Mouse (Mus musculus) limb, embryonic 12.5 days (tissue): Measurements from ENCODE around the gene Acaca. TPM values are rescaled to one million over a fixed set of nuclear protein-coding genes. Genes with fewer than 3 reads are reported as not detected.
A peak's percentile ranks its signal among the peaks of the same experiment; 100 is the strongest.

Source experiments
- ATAC-seq: fragments of 200-750 bp; cut with Nextera tagmentation; 2 replicates; pipeline ENCODE4 v1.8.0; 2017; ENCODE audit warnings: low read depth, moderate TSS enrichment; ENCODE audit not compliant: insufficient number of reproducible peaks, insufficient read depth, low FRiP score, low TSS enrichment
- H3K27ac ChIP-seq: fragments of 300-500 bp; sonication (generic); 2 replicates; pipeline ENCODE4 v1.5.1; 2016; ENCODE audit warnings: mild to moderate bottlenecking, moderate library complexity
- H3K27me3 ChIP-seq: fragments of 300-500 bp; sonication (generic); 2 replicates; pipeline ENCODE4 v1.6.1; 2016; ENCODE audit warnings: mild to moderate bottlenecking, moderate library complexity
- H3K36me3 ChIP-seq: fragments of 300-500 bp; sonication (generic); 2 replicates; pipeline ENCODE4 v1.6.1; 2016; ENCODE audit warnings: mild to moderate bottlenecking, moderate library complexity
- H3K4me1 ChIP-seq: fragments of 300-500 bp; sonication (generic); replicated peaks from 2 replicates; pipeline ENCODE4 v1.6.1; 2016
- H3K4me2 ChIP-seq: fragments of 300-500 bp; sonication (generic); 2 replicates; pipeline ENCODE4 v1.6.1; 2016; ENCODE audit warnings: mild to moderate bottlenecking, moderate library complexity
- H3K4me3 ChIP-seq: fragments of 300-500 bp; sonication (generic); replicated peaks from 2 replicates; pipeline ENCODE4 v1.5.1; 2016; ENCODE audit warnings: mild to moderate bottlenecking
- H3K9ac ChIP-seq: fragments of 300-500 bp; sonication (generic); replicated peaks from 2 replicates; pipeline ENCODE4 v1.6.1; 2016; ENCODE audit warnings: mild to moderate bottlenecking, moderate library complexity
- H3K9me3 ChIP-seq: fragments of 300-500 bp; sonication (generic); 2 replicates; pipeline ENCODE4 v1.6.1; 2016; ENCODE audit warnings: mild to moderate bottlenecking, moderate library complexity
- WGBS: fragments of 180-500 bp; shearing (Covaris S2); methylation state at CpG from one replicate; pipeline ENCODE4 v1.1.7; 2016; 5-methylcytosine and 5-hydroxymethylcytosine counted together
- polyA plus RNA-seq: library from polyadenylated mRNA; unstranded; fragments of >200 nt; fragmentation: Nextera tagmentation; extraction: Ambion mirVana; gene quantifications from 2 replicates; pipeline ENCODE4 v1.2.1, GENCODE M21; 2016

The Acaca gene
- polyA plus RNA-seq, 1 experiment from 2014 or later, result 26.2 TPM

DNA sequence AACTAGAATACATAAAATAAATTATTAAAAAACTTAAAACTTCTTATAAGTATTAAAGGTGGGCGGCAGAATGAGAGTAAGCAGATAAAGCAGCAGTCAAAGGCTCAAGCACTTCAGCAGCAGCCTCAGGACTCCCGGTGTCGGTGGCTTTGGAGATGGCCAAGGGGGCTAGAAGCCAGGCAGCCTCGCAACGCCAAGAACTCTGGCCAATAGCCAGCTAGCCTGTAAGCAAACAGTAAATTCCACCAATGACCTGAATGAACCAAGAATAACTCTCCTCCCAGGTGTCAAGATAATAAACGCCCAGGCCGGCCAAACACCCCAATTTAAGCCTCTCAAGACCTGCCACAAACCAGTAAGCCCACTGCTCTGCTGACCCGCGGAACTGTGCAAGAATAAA, 13.8 kb upstream of the Acaca start:
- WGBS, result 79% methylated on average over 9 of the region's 9 CpGs
- Histone ChIP-seq H3K9ac (no peak overlapping the region), H3K27ac (no peak overlapping the region), H3K36me3 (peaks cover 76% of the 10 kb centered on the region), H3K4me3 (no peak overlapping the region), H3K9me3 (no peaks in the 10 kb centered on the region), H3K4me2 (no peak overlapping the region), H3K27me3 (no peaks in the 10 kb centered on the region), H3K4me1 (no peaks in the 10 kb centered on the region)
- no peak for ATAC-seq

DNA sequence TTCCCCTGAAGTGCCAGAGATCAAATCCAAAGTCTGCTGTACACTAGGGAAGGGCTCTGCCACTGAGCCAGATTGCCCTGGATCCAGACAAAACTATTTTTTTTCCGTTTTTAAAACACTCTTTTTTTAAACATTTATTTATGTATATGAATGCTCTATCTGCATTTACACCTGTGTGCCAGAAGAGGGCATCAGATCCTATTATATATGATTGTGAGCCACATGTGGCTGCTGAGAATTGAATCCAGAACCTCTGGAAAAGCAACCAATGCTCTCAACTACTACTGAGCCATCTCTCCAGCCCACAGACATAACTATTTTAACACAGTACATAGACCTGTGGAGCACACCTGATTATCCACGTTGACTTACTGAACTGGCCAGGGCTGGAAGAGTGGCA, 13.3 kb upstream of the Acaca start:
- Histone ChIP-seq H3K27me3 (no peaks in the 10 kb centered on the region), H3K36me3 (peaks cover 78% of the 10 kb centered on the region), H3K4me2 (no peak overlapping the region), H3K27ac (no peak overlapping the region), H3K9ac (no peak overlapping the region), H3K4me1 (no peaks in the 10 kb centered on the region), H3K4me3 (no peak overlapping the region), H3K9me3 (no peaks in the 10 kb centered on the region)
- 75% methylated on average over 2 of the region's 2 CpGs for WGBS
- ATAC-seq, result no peak

DNA sequence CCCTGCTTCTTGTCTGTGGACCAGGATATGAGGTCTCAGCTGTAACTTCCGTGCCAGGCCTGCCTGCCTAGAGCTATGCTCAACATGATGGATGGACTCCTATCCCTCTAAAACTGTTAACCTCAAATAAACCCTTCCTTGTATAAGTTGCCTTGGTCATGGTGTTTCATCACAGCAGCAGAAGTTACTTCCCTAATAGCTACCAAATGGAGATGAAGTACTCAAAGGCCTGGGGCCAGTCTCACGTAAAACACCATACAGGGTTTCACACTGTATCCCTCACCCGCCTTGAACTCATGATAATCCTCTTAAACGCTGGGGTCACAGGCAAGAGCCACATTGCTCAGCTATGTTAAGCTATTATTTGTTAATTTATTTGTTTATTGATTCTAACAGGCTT, 12.0 kb upstream of the Acaca start:
- WGBS, result 88% methylated on average over 4 of the region's 4 CpGs
- Histone ChIP-seq H3K27me3 (no peaks in the 10 kb centered on the region), H3K9ac (no peak overlapping the region), H3K36me3 (peaks cover 82% of the 10 kb centered on the region), H3K4me2 (no peak overlapping the region), H3K4me1 (no peaks in the 10 kb centered on the region), H3K9me3 (no peaks in the 10 kb centered on the region), H3K4me3 (no peak overlapping the region), H3K27ac (no peak overlapping the region)
- ATAC-seq, result no peak

DNA sequence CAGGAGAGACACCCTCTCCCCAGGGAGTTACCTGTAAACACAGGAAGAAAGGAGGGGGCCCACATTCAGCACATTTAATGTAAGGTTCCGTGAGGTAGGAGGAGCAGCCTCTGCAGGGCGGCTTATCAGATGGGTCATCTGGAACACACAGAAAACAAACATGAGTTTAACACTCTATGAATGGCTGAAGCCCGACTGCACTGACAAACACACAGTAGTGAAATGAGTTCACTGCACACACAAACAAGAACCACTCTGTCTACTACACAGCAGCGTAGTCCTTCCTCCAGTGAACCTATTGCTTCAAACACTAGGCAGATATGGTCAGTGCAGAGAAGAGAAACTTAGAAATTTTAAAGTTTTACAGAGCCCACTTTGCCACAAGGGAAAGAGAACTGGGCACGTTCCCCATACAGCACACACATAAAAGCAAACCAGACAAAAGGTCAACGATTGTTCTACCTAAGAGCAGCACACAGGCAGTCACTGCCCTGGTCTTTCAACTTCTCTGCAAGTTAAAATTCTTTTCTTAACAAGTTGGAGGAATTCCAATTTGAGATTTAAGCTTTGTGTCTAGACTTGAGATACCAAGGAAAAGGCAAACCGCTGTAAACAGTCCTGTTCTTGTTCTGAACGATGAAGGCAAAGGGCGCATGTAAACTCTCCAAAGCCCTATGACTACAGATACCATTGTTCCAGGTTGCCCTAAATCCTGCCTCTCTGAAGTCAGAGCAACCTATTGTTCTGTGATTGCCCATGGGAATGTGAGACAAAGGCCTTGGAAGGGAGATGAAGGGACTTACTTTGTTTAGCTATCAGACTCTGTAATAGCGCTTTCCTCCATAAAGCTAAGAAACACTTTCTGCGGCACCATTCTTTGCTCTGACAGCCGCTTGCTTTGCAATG, 8.2 kb upstream of the Acaca start:
- H3K9me3 ChIP-seq, result no peaks in the 10 kb centered on the region
- H3K36me3 ChIP-seq, result peaks cover 92% of the 10 kb centered on the region
- H3K4me2 ChIP-seq, result no peak overlapping the region
- ATAC-seq, result no peak
- 87% methylated on average over 12 of the region's 12 CpGs for WGBS
- no peak overlapping the region for H3K9ac ChIP-seq
- no peaks in the 10 kb centered on the region for H3K4me1 ChIP-seq
- H3K27ac ChIP-seq, result no peak overlapping the region
- H3K4me3 ChIP-seq, result no peak overlapping the region
- H3K27me3 ChIP-seq, result no peaks in the 10 kb centered on the region

DNA sequence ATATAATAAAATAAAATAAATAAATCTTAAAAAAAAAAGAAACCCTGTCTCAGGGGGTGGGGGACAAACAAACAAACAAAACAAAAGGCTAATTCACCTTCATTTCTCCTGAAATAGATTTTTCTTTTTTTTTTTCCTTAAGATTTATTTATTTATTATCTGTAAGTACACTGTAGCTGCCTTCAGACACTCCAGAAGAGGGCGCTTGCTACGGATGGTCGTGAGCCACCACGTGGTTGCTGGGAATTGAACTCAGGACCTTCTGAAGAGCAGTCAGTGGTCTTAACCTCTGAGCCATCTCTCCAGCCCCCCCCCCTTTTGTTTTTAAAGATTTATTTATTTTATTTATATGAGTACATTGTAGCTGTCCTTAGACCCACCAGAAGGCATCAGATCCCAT, 1.5 kb upstream of the Acaca start:
- no peak overlapping the region for H3K4me3 ChIP-seq
- no peaks in the 10 kb centered on the region for H3K27me3 ChIP-seq
- 84% methylated on average over 4 of the region's 4 CpGs for WGBS
- no peaks in the 10 kb centered on the region for H3K9me3 ChIP-seq
- no peak overlapping the region for H3K9ac ChIP-seq
- peaks cover 36% of the 10 kb centered on the region for H3K36me3 ChIP-seq
- H3K27ac ChIP-seq, result no peak overlapping the region
- H3K4me1 ChIP-seq, result 0 out of 2 replicates have a peak, but pooled peaks cover 6% of the 10 kb centered on the region
- ATAC-seq, result no peak
- H3K4me2 ChIP-seq, result peak overlapping the region; percentile 78; the same call in 1 of the 2 replicates

DNA sequence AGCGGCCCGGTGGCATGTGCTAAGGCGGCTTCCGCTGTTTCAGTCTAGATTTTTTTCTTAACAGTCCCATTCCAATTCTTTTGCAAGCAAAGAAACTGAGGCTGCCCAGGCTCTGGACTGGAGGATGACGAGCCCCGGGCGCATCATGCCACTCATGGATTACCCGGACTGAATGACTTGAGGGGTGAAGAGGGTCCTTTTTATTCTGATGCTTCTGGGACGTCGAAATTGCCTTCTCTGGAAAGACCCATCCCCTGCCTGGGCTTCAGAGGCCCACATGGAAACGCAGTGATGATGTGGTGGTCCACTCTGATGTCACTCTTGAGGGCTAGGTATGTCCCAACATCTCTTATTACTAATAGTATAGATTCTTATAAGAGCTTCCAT, 320 bp downstream of the Acaca start:
- H3K9me3 ChIP-seq, result no peaks in the 10 kb centered on the region
- H3K4me1 ChIP-seq, result 0 out of 2 replicates have a peak, but pooled peaks cover 6% of the 10 kb centered on the region
- 7% methylated on average over 11 of the region's 11 CpGs for WGBS
- ATAC-seq, result peak; percentile 55
- H3K4me2 ChIP-seq, result peak overlapping the region; percentile 78
- H3K9ac ChIP-seq, result peak overlapping the region; percentile 84; the same call in 1 of the 2 replicates
- H3K27ac ChIP-seq, result 0 out of 2 replicates have a peak overlapping the region, but pooled peaks have one; percentile 76
- peaks cover 23% of the 10 kb centered on the region for H3K36me3 ChIP-seq
- H3K4me3 ChIP-seq, result peak overlapping the region; percentile 83
- no peaks in the 10 kb centered on the region for H3K27me3 ChIP-seq

DNA sequence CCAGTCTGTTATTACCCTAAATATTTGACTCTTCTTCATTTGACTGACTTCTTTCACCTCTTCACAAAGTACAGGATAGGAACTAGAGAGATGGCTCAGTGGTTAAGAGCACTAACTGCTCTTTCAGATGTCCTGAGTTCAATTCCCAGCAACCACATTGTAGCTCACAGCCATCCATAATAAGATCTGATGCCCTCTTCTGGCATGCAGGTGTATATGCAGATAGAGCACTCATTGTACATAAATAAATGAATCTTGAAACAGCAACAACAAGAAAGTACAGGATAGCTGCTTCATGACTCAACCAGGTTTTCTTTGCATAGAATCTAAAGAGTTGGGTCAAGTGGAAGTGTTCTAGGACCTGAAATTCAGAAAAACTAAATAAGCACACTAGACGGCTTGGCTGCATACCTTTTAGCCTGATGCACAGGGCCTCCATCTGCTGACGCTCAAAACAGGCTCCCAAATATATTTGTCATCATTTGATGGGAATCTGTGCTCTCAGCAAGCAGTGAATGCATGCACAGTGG, 4.9 kb downstream of the Acaca start:
- no peak for ATAC-seq
- WGBS, result 89% methylated on average over 2 of the region's 2 CpGs
- H3K4me2 ChIP-seq, result no peak overlapping the region

DNA sequence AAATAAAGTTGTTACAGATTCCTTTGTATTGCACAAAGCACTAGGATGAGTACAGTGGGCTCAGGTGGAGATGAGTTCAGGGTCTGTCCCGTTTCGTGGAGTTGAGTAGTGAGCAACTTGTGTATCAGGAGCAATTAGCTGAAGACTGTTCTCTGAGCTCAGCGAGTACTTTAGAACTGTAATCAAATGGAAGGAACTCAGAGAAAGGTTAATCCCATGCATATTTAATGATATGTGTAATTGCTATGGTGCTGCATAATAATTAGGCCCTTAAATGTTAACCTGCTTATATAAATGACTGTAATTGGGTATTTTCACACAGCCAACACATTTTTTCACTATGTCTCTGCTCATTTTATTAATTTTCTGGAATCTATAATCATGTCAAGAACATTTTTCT, 7.0 kb downstream of the Acaca start:
- no peak overlapping the region for H3K4me2 ChIP-seq
- WGBS, result 82% methylated on average over 3 of the region's 3 CpGs
- ATAC-seq, result no peak

More for the DNA sequence above, 4.9 kb downstream of the Acaca start:
- H3K36me3 ChIP-seq, result no peaks in the 10 kb centered on the region
- H3K9ac ChIP-seq, result no peak overlapping the region
- H3K4me3 ChIP-seq, result no peak overlapping the region
- 0 out of 2 replicates have a peak, but pooled peaks cover 3% of the 10 kb centered on the region for H3K4me1 ChIP-seq
- H3K27ac ChIP-seq, result no peak overlapping the region
- no peaks in the 10 kb centered on the region for H3K9me3 ChIP-seq
- no peaks in the 10 kb centered on the region for H3K27me3 ChIP-seq

DNA sequence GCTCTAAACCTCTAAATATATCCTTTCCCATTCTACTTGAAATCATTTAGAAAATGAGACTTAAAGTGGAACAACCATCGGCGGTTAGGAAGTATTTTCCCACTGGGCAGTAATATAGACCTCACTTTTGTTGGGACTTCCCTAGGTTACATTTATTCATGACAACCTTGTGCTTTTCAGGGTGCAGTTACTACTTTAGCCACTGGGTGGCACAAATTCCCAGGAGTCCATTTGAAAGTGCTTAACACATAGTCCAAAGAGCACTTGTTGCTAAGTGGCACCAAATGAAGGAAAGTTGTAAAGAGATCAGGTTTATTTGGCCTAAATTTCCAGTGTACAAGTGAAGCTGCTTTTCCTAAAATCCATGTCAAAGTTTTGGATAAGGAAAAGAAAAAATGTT, 12.3 kb downstream of the Acaca start:
- H3K27ac ChIP-seq, result no peak overlapping the region
- no peak for ATAC-seq
- H3K4me1 ChIP-seq, result no peaks in the 10 kb centered on the region
- H3K27me3 ChIP-seq, result no peaks in the 10 kb centered on the region
- WGBS, result 51% methylated on average over 2 of the region's 2 CpGs
- no peak overlapping the region for H3K9ac ChIP-seq
- no peak overlapping the region for H3K4me3 ChIP-seq
- no peaks in the 10 kb centered on the region for H3K36me3 ChIP-seq
- no peaks in the 10 kb centered on the region for H3K9me3 ChIP-seq
- no peak overlapping the region for H3K4me2 ChIP-seq

More for the DNA sequence above, 7.0 kb downstream of the Acaca start:
- no peaks in the 10 kb centered on the region for H3K27me3 ChIP-seq
- H3K4me3 ChIP-seq, result no peak overlapping the region
- H3K4me1 ChIP-seq, result no peaks in the 10 kb centered on the region
- no peaks in the 10 kb centered on the region for H3K36me3 ChIP-seq
- no peaks in the 10 kb centered on the region for H3K9me3 ChIP-seq
- no peak overlapping the region for H3K9ac ChIP-seq
- H3K27ac ChIP-seq, result no peak overlapping the region

DNA sequence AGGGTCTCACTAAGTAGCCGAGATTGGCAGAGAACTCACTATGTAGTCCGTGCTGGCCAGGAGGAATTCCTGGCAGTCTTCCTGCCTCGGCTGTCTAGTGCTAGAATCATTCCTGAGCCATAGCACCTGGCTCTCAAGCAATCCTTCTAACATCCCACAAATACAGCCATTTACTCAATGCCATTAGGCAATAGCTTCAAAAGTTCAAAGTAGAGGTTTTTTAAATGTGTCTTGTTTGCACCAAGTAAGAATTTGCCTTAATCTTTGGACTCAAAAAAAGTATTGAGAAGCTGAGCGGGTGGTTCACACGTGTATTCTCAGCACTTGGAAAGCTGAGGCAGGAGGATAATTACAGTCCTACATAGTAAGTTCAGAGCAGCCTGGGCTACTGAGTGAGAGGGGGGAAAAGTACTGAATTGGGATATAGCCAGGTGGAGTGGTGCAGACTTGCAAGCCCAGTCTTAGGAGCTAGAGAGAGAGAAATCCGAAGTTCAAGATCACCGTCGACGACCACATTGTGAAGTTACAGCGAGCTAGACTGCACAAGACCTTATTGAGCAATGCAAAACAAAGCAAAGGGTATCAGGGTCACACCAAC, 15.8 kb downstream of the Acaca start:
- Histone ChIP-seq H3K27ac (no peak overlapping the region), H3K4me3 (no peak overlapping the region), H3K4me1 (no peaks in the 10 kb centered on the region), H3K27me3 (no peaks in the 10 kb centered on the region), H3K9ac (no peak overlapping the region), H3K36me3 (no peaks in the 10 kb centered on the region), H3K4me2 (no peak overlapping the region), H3K9me3 (no peaks in the 10 kb centered on the region)
- WGBS, result 81% methylated on average over 10 of the region's 10 CpGs
- no peak for ATAC-seq

DNA sequence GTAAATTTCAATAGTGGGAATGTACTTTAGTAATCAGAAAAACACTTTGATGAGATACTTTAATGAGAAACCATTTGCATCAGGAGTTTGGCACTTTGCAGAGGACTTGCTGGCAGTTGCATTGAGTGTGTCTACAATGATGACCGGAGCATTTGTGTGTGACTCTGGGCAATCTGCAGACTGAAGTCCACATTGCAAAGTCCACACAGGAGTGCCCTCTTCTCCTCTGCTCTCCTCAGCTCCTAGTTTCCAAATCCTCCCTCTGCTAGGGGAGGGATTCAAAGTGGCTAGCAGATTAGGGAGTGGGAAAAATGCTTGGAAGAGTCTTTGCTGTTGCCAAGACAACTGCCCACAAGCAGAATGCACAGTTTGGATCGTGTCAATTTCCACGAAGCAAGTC, 16.6 kb downstream of the Acaca start:
- H3K4me3 ChIP-seq, result no peak overlapping the region
- ATAC-seq, result no peak
- WGBS, result 70% methylated on average over 3 of the region's 3 CpGs

More for the DNA sequence above, 16.6 kb downstream of the Acaca start:
- Histone ChIP-seq H3K9ac (no peak overlapping the region), H3K4me2 (no peak overlapping the region), H3K27ac (no peak overlapping the region), H3K4me1 (no peaks in the 10 kb centered on the region), H3K27me3 (no peaks in the 10 kb centered on the region), H3K36me3 (no peaks in the 10 kb centered on the region), H3K9me3 (no peaks in the 10 kb centered on the region)
